Mouse (Mus musculus) brain, embryonic 14.5 days (tissue): ENCODE measurements around the gene Trib2.

Experiments
- CTCF ChIP-seq: fragments of 200-500 bp; IDR thresholded peaks from 2 replicates; pipeline ENCODE4 v1.5.1; 2012; ENCODE audit warnings: inconsistent platforms, mild to moderate bottlenecking, moderate library complexity, borderline replicate concordance; ENCODE audit not compliant: insufficient read depth, insufficient read length; ENCODE audit errors: extremely low read depth
- POLR2A ChIP-seq: fragments of 200-500 bp; IDR thresholded peaks from 2 replicates; pipeline ENCODE4 v1.6.1; 2012; ENCODE audit warnings: mild to moderate bottlenecking, inconsistent platforms, borderline replicate concordance; ENCODE audit not compliant: poor library complexity, insufficient read depth, insufficient read length, severe bottlenecking; ENCODE audit errors: extremely low read depth

- TF ChIP-seq CTCF (no peak), POLR2A (no peak)
Measured at GRCm38 (mm10) chr12:15813819-15814165, 2.9 kb downstream of the Trib2 start.
